Mouse (Mus musculus) kidney, adult 8-10 months (tissue): ENCODE results near the gene Cd40.

Experiments
- DNase-seq, 2 experiments: peaks; one replicate each; pipeline ENCODE4 v3.0.0; 2022

Cd40 gene

GRCm38 (mm10) chr2:165106585-165106984, 51.2 kb downstream of the Cd40 start:
- DNase-seq = no peak

- peak; percentile 51 to 79 for DNase-seq
These were observed 56.7 kb downstream of the Cd40 start for GRCm38 (mm10) chr2:165112149-165112548.

- no peak for DNase-seq
These were observed 58.3 kb downstream of the Cd40 start for GRCm38 (mm10) chr2:165113733-165114132.

GRCm38 (mm10) chr2:165120765-165121164, 65.3 kb downstream of the Cd40 start:
- DNase-seq = no peak

- DNase-seq = peak in 1 of 2 experiments; percentile 20
These were observed 65.9 kb downstream of the Cd40 start for GRCm38 (mm10) chr2:165121206-165121840.
